Mouse (Mus musculus): ENCODE data around the gene Gipc2. TPM values are rescaled to one million over a fixed set of nuclear protein-coding genes. Genes with fewer than 3 reads are reported as not detected.
A peak's percentile ranks its signal among the peaks of the same experiment; 100 is the strongest.

The Gipc2 gene
- 2.3 and 4.6 TPM in 2 replicates for polyA plus RNA-seq (2014; fragmentation: Nextera tagmentation; extraction: Ambion mirVana)

DNA sequence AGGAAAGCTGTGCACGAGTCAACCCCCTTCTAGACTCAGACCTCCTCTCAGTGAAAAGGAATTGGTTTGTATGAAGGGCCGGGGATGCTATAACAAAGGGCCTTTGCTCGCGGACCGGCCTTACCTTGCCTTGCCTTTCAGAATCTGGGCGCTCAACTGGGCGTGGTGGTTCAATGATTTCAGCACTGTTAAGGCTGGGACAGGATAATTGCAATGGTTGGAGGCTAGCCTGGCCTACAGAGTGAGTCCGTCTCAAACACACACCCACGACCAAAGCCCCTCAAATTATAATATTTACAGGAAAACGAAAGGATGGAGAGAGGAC is at the start of gene Gipc2:
TSS of gene Gipc2 (minus strand) at position 132 of the 325 bp plus-strand sequence.
- Histone ChIP-seq H3K9ac (ENCODE audit: low read depth, low read length) (peak within 1 kb of the TSS; percentile 61), H3K36me3 (ENCODE audit: control insufficient read depth, insufficient read depth, low read length) (no peaks in the 10 kb centered on the region), H3K27me3 (replicated peaks; ENCODE audit: control insufficient read depth, insufficient read depth, low read length) (peaks cover 23% of the 10 kb centered on the region), H3K4me2 (ENCODE audit: low read depth, low read length) (peak within 1 kb of the TSS; percentile 99), H3K9me3 (ENCODE audit: control insufficient read depth, low read length) (no peaks in the 10 kb centered on the region), H3K27ac (replicated peaks; ENCODE audit: low read depth, low read length) (no peak within 1 kb of the TSS), H3K4me1 (ENCODE audit: control insufficient read depth, insufficient read depth, low read length) (peaks cover 21% of the 10 kb centered on the region), H3K4me3 (ENCODE audit: low read depth, low read length) (peak within 1 kb of the TSS; percentile 51)
- 10% methylated on average over 10 of the region's 10 CpGs for WGBS
- DNase-seq (ENCODE audit: low spot score) = no peak
- ATAC-seq (ENCODE audit: low read depth) = 0 out of 2 replicates have a peak, but pooled peaks have one; percentile 1

DNA sequence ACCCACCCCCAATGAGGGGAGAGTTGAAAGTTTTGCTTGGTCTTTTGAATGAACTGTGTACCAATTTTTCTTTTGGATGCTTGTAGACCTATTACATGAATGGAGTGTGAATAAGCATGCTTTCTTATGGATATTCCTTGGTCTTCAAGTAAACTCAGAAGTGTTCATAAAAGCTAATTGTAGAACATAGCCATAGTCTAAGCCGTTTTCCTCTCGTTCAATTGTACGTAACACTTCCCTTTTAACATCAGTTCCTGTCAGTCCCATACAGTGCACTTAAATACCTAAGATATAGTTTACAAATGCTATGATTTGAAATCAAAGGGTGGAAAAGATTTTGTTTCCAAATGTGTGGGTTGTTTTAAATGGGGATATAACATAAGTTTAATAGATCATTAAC is 47.4 kb upstream of the Gipc2 start:
- Histone ChIP-seq H3K4me1 (ENCODE audit: control insufficient read depth, insufficient read depth, low read length) (peaks cover 20% of the 10 kb centered on the region), H3K4me2 (ENCODE audit: low read depth, low read length) (peak overlapping the region; percentile 79), H3K4me3 (ENCODE audit: low read depth, low read length) (peak overlapping the region; percentile 98), H3K36me3 (ENCODE audit: control insufficient read depth, insufficient read depth, low read length) (peaks cover 39% of the 10 kb centered on the region), H3K27ac (replicated peaks; ENCODE audit: low read depth, low read length) (no peak overlapping the region), H3K27me3 (replicated peaks; ENCODE audit: control insufficient read depth, insufficient read depth, low read length) (no peaks in the 10 kb centered on the region), H3K9ac (ENCODE audit: low read depth, low read length) (0 out of 2 replicates have a peak overlapping the region, but pooled peaks have one; percentile 100), H3K9me3 (ENCODE audit: control insufficient read depth, low read length) (no peaks in the 10 kb centered on the region)
- no peak for ATAC-seq (ENCODE audit: low read depth)
- no peak for DNase-seq (ENCODE audit: low spot score)
- WGBS = 46% methylated on average over 3 of the region's 3 CpGs

DNA sequence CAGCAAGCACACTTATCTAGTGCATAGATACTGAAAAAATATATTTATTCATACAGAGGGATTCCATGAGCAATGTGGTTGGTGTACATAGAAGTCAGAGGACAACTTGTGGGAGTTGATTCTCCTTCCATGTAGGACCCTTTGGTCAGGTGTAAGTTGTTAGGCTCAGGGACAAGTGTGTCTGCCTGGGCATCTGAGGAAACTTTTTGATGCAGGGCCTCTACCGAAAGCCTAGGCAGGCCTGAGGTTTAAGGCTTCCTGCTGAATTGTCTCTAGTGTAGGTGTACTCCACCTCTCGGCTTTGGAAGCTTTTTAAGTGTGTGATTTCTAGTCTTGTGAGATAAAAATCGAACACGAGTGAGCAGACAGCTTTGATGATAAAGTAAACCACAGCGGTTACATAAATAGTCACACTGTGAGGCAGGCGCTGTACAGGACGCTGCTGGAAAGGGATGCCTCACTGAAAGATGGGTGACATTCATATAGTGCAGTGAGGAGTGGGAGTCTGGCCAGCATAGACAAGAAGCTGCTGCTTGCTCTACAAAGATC is 45.8 kb upstream of the Gipc2 start:
- peak overlapping the region; percentile 98 for H3K4me3 ChIP-seq (ENCODE audit: low read depth, low read length)
- peak overlapping the region; percentile 79 for H3K4me2 ChIP-seq (ENCODE audit: low read depth, low read length)
- H3K9me3 ChIP-seq (ENCODE audit: control insufficient read depth, low read length) = no peaks in the 10 kb centered on the region
- H3K9ac ChIP-seq (ENCODE audit: low read depth, low read length) = peak overlapping the region; percentile 100
- WGBS = 22% methylated on average over 7 of the region's 7 CpGs
- DNase-seq (ENCODE audit: low spot score) (no peak), ATAC-seq (ENCODE audit: low read depth) (no peak)
- H3K36me3 ChIP-seq (ENCODE audit: control insufficient read depth, insufficient read depth, low read length) = peaks cover 23% of the 10 kb centered on the region
- peaks cover 20% of the 10 kb centered on the region for H3K4me1 ChIP-seq (ENCODE audit: control insufficient read depth, insufficient read depth, low read length)
- H3K27ac ChIP-seq (replicated peaks; ENCODE audit: low read depth, low read length) = peak overlapping the region; percentile 100; the same call in 1 of the 2 replicates
- H3K27me3 ChIP-seq (replicated peaks; ENCODE audit: control insufficient read depth, insufficient read depth, low read length) = no peaks in the 10 kb centered on the region

DNA sequence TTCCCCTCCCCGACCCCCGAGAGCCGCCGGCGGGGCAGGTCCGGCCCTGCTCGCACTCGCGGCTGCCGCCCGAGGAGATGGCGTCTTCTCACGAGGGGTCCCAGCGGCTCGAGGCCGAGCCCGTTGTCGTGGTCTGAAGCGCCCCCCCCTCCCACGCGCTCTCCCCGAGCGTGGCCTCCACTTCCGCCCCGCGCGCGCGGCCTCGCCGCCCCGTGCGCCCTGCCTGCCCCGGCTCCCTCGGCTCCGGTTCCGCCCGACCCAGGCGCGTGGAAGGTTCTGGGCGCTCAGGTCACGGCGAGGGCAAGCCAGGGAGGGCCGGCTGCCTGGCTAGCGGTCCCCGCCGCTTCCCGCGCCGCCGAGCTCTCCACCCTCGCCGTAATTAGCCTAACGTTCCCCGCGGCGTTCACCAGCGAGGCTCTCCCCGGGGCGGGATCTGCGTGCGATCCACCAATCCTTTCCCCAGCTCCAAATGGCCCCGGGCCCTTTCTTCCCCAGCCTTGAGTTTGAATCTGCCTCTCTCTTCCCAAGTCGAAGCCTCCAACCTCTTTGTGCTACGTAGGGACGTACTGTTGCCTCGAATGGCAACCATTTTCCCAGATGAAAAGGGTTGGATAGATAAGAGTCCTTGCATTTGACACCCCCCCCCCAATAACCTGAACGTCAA is 44.8 kb upstream of the Gipc2 start:
- WGBS = 0% methylated on average over 11 of the region's 68 CpGs
- Histone ChIP-seq H3K4me2 (ENCODE audit: low read depth, low read length) (peak overlapping the region; percentile 79), H3K4me1 (ENCODE audit: control insufficient read depth, insufficient read depth, low read length) (peaks cover 20% of the 10 kb centered on the region), H3K9me3 (ENCODE audit: control insufficient read depth, low read length) (no peaks in the 10 kb centered on the region), H3K27ac (replicated peaks; ENCODE audit: low read depth, low read length) (peak overlapping the region; percentile 100), H3K27me3 (replicated peaks; ENCODE audit: control insufficient read depth, insufficient read depth, low read length) (no peaks in the 10 kb centered on the region), H3K36me3 (ENCODE audit: control insufficient read depth, insufficient read depth, low read length) (peaks cover 13% of the 10 kb centered on the region), H3K4me3 (ENCODE audit: low read depth, low read length) (peak overlapping the region; percentile 98), H3K9ac (ENCODE audit: low read depth, low read length) (peak overlapping the region; percentile 100)
- DNase-seq (ENCODE audit: low spot score) = peak; percentile 63
- peak; percentile 48 for ATAC-seq (ENCODE audit: low read depth)

DNA sequence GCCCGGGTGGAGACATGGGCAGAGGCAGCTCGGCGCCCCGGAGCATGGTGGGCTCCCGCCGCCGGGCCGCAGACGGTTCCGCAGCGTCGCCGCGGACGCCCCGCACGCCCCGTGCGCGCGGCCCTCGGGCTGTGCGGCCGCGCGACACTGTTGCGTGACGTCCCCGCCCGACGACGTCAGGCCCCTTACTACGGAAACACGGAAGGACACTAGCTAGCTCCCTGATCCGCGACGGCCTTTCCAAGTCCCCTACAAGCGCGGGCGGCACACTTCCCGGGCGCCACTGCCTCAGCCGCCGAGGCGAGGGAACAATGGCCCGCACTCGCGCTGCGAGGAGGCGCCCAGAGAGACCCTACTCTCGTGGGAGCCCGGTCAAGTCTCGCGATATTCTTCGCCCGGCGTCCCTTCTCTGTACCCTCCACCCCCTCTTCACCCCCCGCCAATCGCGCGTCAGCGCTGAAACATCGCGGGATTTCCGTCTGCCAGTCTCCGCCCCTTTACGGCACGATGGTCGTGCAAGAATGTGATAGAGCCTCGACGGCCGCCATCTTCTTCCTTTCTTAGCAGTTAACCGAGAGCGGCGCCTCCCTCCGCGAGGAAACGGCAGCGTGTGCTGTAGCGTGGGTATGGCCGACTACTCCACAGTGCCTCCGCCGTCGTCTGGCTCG is 44.1 kb upstream of the Gipc2 start, which contains the start of the genes Dnajb4 and Fubp1:
TSS of gene Dnajb4 (minus strand) at position 336 of the 668 bp plus-strand sequence.
TSS of gene Fubp1 (plus strand) at position 456 of the 668 bp plus-strand sequence.
- DNase-seq (ENCODE audit: low spot score) (peak; percentile 99), ATAC-seq (ENCODE audit: low read depth) (peak; percentile 96)
- no peaks in the 10 kb centered on the region for H3K9me3 ChIP-seq (ENCODE audit: control insufficient read depth, low read length)
- H3K4me2 ChIP-seq (ENCODE audit: low read depth, low read length) = peak within 1 kb of the TSS; percentile 93
- H3K9ac ChIP-seq (ENCODE audit: low read depth, low read length) = peak within 1 kb of the TSS; percentile 100
- H3K36me3 ChIP-seq (ENCODE audit: control insufficient read depth, insufficient read depth, low read length) = peaks cover 6% of the 10 kb centered on the region; the same call in 1 of the 2 replicates
- peaks cover 20% of the 10 kb centered on the region for H3K4me1 ChIP-seq (ENCODE audit: control insufficient read depth, insufficient read depth, low read length)
- no peaks in the 10 kb centered on the region for H3K27me3 ChIP-seq (replicated peaks; ENCODE audit: control insufficient read depth, insufficient read depth, low read length)
- peak within 1 kb of the TSS; percentile 100 for H3K27ac ChIP-seq (replicated peaks; ENCODE audit: low read depth, low read length)
- under 1% methylated on average over 61 of the region's 85 CpGs for WGBS
- H3K4me3 ChIP-seq (ENCODE audit: low read depth, low read length) = peak within 1 kb of the TSS; percentile 98

DNA sequence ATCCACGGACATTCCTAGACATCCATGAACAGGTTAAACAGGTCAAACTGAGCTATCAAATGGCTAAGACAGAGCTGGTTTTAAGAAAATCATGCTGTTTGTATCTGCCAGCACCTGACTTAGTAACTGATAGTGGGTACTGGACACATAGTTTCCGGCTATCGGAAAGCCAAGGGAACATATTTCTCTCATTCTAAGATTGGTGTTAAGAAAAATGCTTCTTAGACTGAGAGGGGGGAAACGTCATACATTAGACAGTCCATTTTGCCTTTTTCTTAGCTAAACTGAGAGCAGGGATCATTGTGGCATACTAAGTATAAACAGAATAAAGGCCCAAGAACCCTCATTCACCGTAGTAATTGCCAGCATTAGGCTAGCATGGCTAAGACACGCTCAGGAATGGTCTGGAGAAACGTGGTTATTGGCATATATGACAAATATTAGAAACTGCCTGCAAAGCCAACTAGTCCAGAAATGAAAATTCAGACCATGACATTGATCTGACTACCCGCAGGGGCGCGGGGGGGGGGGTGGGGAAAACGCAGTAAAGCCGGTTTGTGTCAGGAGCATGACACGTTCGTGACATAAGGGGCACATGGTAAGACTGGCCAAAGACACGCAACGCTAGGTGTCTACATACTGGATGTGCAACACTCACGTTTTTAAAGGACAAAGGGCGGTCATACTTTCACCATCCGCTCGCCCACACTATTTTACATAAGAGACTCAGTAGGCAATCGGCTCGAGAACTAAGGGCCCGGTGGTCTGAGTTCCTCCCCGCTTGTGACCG is 43.3 kb upstream of the Gipc2 start:
- peak; percentile 17 for ATAC-seq (ENCODE audit: low read depth)

DNA sequence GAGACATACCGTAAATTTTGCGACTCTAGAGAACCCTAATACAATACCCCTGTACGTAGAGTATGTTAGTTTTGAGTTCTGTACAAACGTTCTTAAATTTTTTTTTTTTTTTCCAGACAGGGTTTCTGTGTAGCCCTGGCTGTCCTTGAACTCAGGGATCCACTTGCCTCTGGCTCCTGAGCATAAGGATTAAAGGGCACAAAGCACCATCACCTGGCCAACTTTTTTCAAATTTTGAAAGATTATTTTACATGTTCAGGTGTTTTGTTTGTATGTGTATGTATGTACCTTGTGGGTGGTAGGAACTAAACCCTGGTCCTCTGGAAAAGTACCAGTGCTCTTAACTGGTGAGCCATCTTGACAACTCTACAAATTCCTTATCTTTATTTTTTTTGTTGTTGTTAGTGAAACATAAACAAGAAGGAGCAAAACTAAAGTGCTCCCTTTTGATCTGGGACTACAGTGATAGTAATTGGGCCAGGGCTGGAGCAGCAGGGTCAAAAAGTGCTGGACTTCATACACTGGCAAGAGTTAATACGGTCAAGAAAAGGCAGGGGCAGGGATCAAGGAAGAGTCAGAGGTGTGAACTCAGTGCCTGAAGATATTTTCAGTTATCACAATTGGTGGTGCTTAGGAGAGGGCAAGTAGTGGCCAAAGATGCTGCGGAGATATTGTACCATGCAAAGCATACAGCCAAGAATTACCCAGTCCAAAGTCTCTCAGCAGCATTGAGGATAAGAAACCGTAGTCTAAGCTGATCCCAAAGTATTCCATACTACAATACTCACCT is 42.3 kb upstream of the Gipc2 start:
- Histone ChIP-seq H3K4me2 (ENCODE audit: low read depth, low read length) (peak overlapping the region; percentile 93), H3K4me1 (ENCODE audit: control insufficient read depth, insufficient read depth, low read length) (peaks cover 15% of the 10 kb centered on the region), H3K9me3 (ENCODE audit: control insufficient read depth, low read length) (no peaks in the 10 kb centered on the region), H3K36me3 (ENCODE audit: control insufficient read depth, insufficient read depth, low read length) (no peaks in the 10 kb centered on the region), H3K27me3 (replicated peaks; ENCODE audit: control insufficient read depth, insufficient read depth, low read length) (no peaks in the 10 kb centered on the region), H3K27ac (replicated peaks; ENCODE audit: low read depth, low read length) (no peak overlapping the region), H3K9ac (ENCODE audit: low read depth, low read length) (no peak overlapping the region), H3K4me3 (ENCODE audit: low read depth, low read length) (peak overlapping the region; percentile 98; the same call in 1 of the 2 replicates)
- DNase-seq (ENCODE audit: low spot score) (no peak), ATAC-seq (ENCODE audit: low read depth) (no peak)
- WGBS = 90% methylated on average over 7 of the region's 7 CpGs

More for the DNA sequence above, 43.3 kb upstream of the Gipc2 start:
- peaks cover 17% of the 10 kb centered on the region for H3K4me1 ChIP-seq (ENCODE audit: control insufficient read depth, insufficient read depth, low read length)
- H3K9ac ChIP-seq (ENCODE audit: low read depth, low read length) = peak overlapping the region; percentile 100
- peak overlapping the region; percentile 93 for H3K4me2 ChIP-seq (ENCODE audit: low read depth, low read length)
- DNase-seq (ENCODE audit: low spot score) = peak; percentile 72
- peak overlapping the region; percentile 100 for H3K27ac ChIP-seq (replicated peaks; ENCODE audit: low read depth, low read length)
- no peaks in the 10 kb centered on the region for H3K9me3 ChIP-seq (ENCODE audit: control insufficient read depth, low read length)
- H3K4me3 ChIP-seq (ENCODE audit: low read depth, low read length) = peak overlapping the region; percentile 98
- no peaks in the 10 kb centered on the region for H3K27me3 ChIP-seq (replicated peaks; ENCODE audit: control insufficient read depth, insufficient read depth, low read length)
- no peaks in the 10 kb centered on the region for H3K36me3 ChIP-seq (ENCODE audit: control insufficient read depth, insufficient read depth, low read length)
- 3% methylated on average over 22 of the region's 25 CpGs for WGBS

All from embryonic facial prominence, embryonic 14.5 days (tissue).